Mouse (Mus musculus): ENCODE measurements around the gene Col16a1. TPM values are rescaled to one million over a fixed set of nuclear protein-coding genes. Genes with fewer than 3 reads are reported as not detected.

Gene Col16a1
- polyA plus RNA-seq, 1 experiment from 2014 or later, result 30.4 TPM

DNA sequence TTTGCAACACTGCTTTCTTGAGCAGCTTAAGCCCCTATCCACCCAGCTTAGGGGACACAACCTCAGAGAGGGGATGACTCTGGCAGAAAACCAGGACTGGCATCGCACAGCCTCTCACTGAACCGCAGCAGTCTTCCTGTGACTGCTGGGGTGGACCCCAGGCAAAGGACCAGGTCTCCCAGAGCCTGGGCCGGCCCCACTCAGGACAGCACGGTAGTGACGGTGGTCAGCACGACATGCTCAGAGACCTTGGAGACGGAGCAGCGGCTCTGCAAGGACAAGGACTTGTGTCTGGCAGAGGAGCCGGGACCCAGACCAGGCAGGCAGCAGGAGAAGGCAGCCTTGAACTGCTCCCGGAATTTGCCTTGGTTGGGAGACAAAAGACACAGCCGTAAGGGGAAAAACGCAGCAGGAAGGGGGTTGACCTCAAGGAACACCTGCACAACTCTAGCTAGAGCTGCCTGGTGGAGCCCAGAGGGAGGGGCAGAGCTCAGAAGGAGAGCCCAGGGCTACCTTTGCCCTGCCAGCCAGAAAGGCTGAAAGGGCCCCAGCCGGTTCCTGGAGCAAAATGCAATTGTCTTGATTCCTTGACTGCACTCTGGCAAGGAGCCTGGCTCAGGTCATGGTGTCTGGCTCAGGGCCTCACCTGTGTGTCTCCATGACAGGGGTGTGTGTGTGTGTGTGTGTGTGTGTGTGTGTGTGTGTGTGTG is 83.2 kb downstream of the Col16a1 start:
- H3K27ac ChIP-seq (replicated peaks), result no peak overlapping the region
- H3K9me3 ChIP-seq, result no peaks in the 10 kb centered on the region
- H3K36me3 ChIP-seq, result peaks cover 28% of the 10 kb centered on the region
- ATAC-seq (ENCODE audit: extremely low read depth, insufficient number of reproducible peaks, low FRiP score, low TSS enrichment), result no peak
- no peak overlapping the region for H3K9ac ChIP-seq
- H3K4me1 ChIP-seq, result peaks cover 25% of the 10 kb centered on the region
- H3K27me3 ChIP-seq (replicated peaks), result peaks cover 30% of the 10 kb centered on the region
- 64% methylated on average over 13 of the region's 13 CpGs for WGBS
- H3K4me2 ChIP-seq, result no peak overlapping the region
- H3K4me3 ChIP-seq, result no peak overlapping the region

- no peak overlapping the region for H3K4me3 ChIP-seq
- H3K9me3 ChIP-seq, result no peaks in the 10 kb centered on the region
- H3K27ac ChIP-seq (replicated peaks), result no peak overlapping the region
- no peak overlapping the region for H3K9ac ChIP-seq
- ATAC-seq (ENCODE audit: extremely low read depth, insufficient number of reproducible peaks, low FRiP score, low TSS enrichment), result no peak
- 81% methylated on average over 7 of the region's 7 CpGs for WGBS
- H3K4me2 ChIP-seq, result no peak overlapping the region
- peaks cover 25% of the 10 kb centered on the region for H3K4me1 ChIP-seq
- H3K36me3 ChIP-seq, result peaks cover 20% of the 10 kb centered on the region
- peaks cover 37% of the 10 kb centered on the region for H3K27me3 ChIP-seq (replicated peaks)
Observed at GRCm38 (mm10) chr4:130131448-130132105, 83.9 kb downstream of the Col16a1 start.

GRCm38 (mm10) chr4:130133399-130133798 is 85.8 kb downstream of the Col16a1 start:
- H3K9me3 ChIP-seq, result no peaks in the 10 kb centered on the region
- H3K4me1 ChIP-seq, result peaks cover 26% of the 10 kb centered on the region
- H3K36me3 ChIP-seq, result 0 out of 2 replicates have a peak, but pooled peaks cover 3% of the 10 kb centered on the region
- WGBS, result 32% methylated on average over 6 of the region's 6 CpGs
- peaks cover 56% of the 10 kb centered on the region for H3K27me3 ChIP-seq (replicated peaks)
- no peak overlapping the region for H3K4me3 ChIP-seq
- H3K27ac ChIP-seq (replicated peaks), result no peak overlapping the region
- no peak overlapping the region for H3K9ac ChIP-seq
- no peak for ATAC-seq (ENCODE audit: extremely low read depth, insufficient number of reproducible peaks, low FRiP score, low TSS enrichment)
- H3K4me2 ChIP-seq, result no peak overlapping the region

- H3K36me3 ChIP-seq, result no peaks in the 10 kb centered on the region
- under 1% methylated on average over 55 of the region's 57 CpGs for WGBS
- H3K9me3 ChIP-seq, result no peaks in the 10 kb centered on the region
- H3K4me3 ChIP-seq, result peak overlapping the region; percentile 51
- ATAC-seq (ENCODE audit: extremely low read depth, insufficient number of reproducible peaks, low FRiP score, low TSS enrichment), result peak; percentile 9; the same call in 1 of the 2 replicates
- H3K4me1 ChIP-seq, result peaks cover 26% of the 10 kb centered on the region
- peak overlapping the region; percentile 83 for H3K4me2 ChIP-seq
- no peak overlapping the region for H3K27ac ChIP-seq (replicated peaks)
- peaks cover 92% of the 10 kb centered on the region for H3K27me3 ChIP-seq (replicated peaks)
- peak overlapping the region; percentile 75 for H3K9ac ChIP-seq
Observed at GRCm38 (mm10) chr4:130138441-130139213, 91.0 kb downstream of the Col16a1 start.

GRCm38 (mm10) chr4:130139214-130139492 is 91.5 kb downstream of the Col16a1 start, which contains the start of gene Hcrtr1:
Gene Hcrtr1, minus strand, starts transcription at chr4:130139359.
- Histone ChIP-seq H3K9me3 (no peaks in the 10 kb centered on the region), H3K4me2 (peak within 1 kb of the TSS; percentile 83), H3K4me3 (peak within 1 kb of the TSS; percentile 51), H3K9ac (peak within 1 kb of the TSS; percentile 75), H3K27ac (replicated peaks) (no peak within 1 kb of the TSS), H3K4me1 (peaks cover 25% of the 10 kb centered on the region), H3K27me3 (replicated peaks) (peaks cover 97% of the 10 kb centered on the region), H3K36me3 (no peaks in the 10 kb centered on the region)
- 4% methylated on average over 15 of the region's 15 CpGs for WGBS
- no peak for ATAC-seq (ENCODE audit: extremely low read depth, insufficient number of reproducible peaks, low FRiP score, low TSS enrichment)

GRCm38 (mm10) chr4:130140992-130141402 is 93.4 kb downstream of the Col16a1 start:
- no peak for ATAC-seq (ENCODE audit: extremely low read depth, insufficient number of reproducible peaks, low FRiP score, low TSS enrichment)
- no peak overlapping the region for H3K9ac ChIP-seq
- no peak overlapping the region for H3K27ac ChIP-seq (replicated peaks)
- H3K9me3 ChIP-seq, result no peaks in the 10 kb centered on the region
- H3K4me1 ChIP-seq, result peaks cover 22% of the 10 kb centered on the region
- no peak overlapping the region for H3K4me2 ChIP-seq
- H3K27me3 ChIP-seq (replicated peaks), result peaks cover 93% of the 10 kb centered on the region
- WGBS, result 49% methylated on average over 9 of the region's 9 CpGs
- H3K36me3 ChIP-seq, result no peaks in the 10 kb centered on the region
- no peak overlapping the region for H3K4me3 ChIP-seq

- Histone ChIP-seq H3K4me3 (no peak overlapping the region), H3K4me2 (no peak overlapping the region), H3K36me3 (no peaks in the 10 kb centered on the region), H3K9me3 (no peaks in the 10 kb centered on the region), H3K4me1 (peaks cover 22% of the 10 kb centered on the region), H3K27me3 (replicated peaks) (peaks cover 92% of the 10 kb centered on the region), H3K9ac (no peak overlapping the region), H3K27ac (replicated peaks) (no peak overlapping the region)
- no peak for ATAC-seq (ENCODE audit: extremely low read depth, insufficient number of reproducible peaks, low FRiP score, low TSS enrichment)
- WGBS, result 51% methylated on average over 3 of the region's 3 CpGs
Observed at GRCm38 (mm10) chr4:130141786-130142185, 94.1 kb downstream of the Col16a1 start.

GRCm38 (mm10) chr4:130148405-130148804 is 100.8 kb downstream of the Col16a1 start:
- no peaks in the 10 kb centered on the region for H3K4me1 ChIP-seq
- H3K4me2 ChIP-seq, result no peak overlapping the region
- 69% methylated on average over 10 of the region's 10 CpGs for WGBS
- H3K36me3 ChIP-seq, result no peaks in the 10 kb centered on the region
- no peak overlapping the region for H3K9ac ChIP-seq
- H3K9me3 ChIP-seq, result no peaks in the 10 kb centered on the region
- ATAC-seq (ENCODE audit: extremely low read depth, insufficient number of reproducible peaks, low FRiP score, low TSS enrichment), result no peak
- no peak overlapping the region for H3K4me3 ChIP-seq
- no peak overlapping the region for H3K27ac ChIP-seq (replicated peaks)
- peaks cover 76% of the 10 kb centered on the region for H3K27me3 ChIP-seq (replicated peaks)

Other genes with a start within 250 kb of the Col16a1 start
- 326 and 374 TPM in 2 replicates for gene Ptp4a2, start 236.6 kb upstream of the Col16a1 start, polyA plus RNA-seq (2015; fragmentation: Nextera tagmentation; extraction: Ambion mirVana)
- gene Spocd1, start 118.6 kb upstream of the Col16a1 start, polyA plus RNA-seq (2015; fragmentation: Nextera tagmentation; extraction: Ambion mirVana), result 0.19 and 0.34 TPM in 2 replicates
- 1.4 and 1.6 TPM in 2 replicates for gene Adgrb2, start 63.0 kb upstream of the Col16a1 start, polyA plus RNA-seq (2015; fragmentation: Nextera tagmentation; extraction: Ambion mirVana)
- 53.6 and 57.9 TPM in 2 replicates for gene Pef1, start 54.7 kb downstream of the Col16a1 start, polyA plus RNA-seq (2015; fragmentation: Nextera tagmentation; extraction: Ambion mirVana)
- gene Hcrtr1, start 91.5 kb downstream of the Col16a1 start, polyA plus RNA-seq (2015; fragmentation: Nextera tagmentation; extraction: Ambion mirVana), result 0.32 TPM in 1 of 2 replicates, not detected in the other
- gene Tinagl1, start 127.3 kb downstream of the Col16a1 start, polyA plus RNA-seq (2015; fragmentation: Nextera tagmentation; extraction: Ambion mirVana), result 47.4 and 53.0 TPM in 2 replicates
- gene Gm853, start 174.6 kb downstream of the Col16a1 start, polyA plus RNA-seq (2015; fragmentation: Nextera tagmentation; extraction: Ambion mirVana), result not detected in 2 replicates
- gene Serinc2, start 231.4 kb downstream of the Col16a1 start, polyA plus RNA-seq (2015; fragmentation: Nextera tagmentation; extraction: Ambion mirVana), result 10.9 and 11.3 TPM in 2 replicates